Mouse (Mus musculus) CD4-positive helper T cell, adult 2 months (primary cell): ENCODE results near the gene Fgf8.

Source experiments
- DNase-seq: peaks from one replicate; pipeline ENCODE4 v3.0.0-alpha.2; 2012; ENCODE audit warnings: low read depth, missing footprints, low spot score

The Fgf8 gene

DNA sequence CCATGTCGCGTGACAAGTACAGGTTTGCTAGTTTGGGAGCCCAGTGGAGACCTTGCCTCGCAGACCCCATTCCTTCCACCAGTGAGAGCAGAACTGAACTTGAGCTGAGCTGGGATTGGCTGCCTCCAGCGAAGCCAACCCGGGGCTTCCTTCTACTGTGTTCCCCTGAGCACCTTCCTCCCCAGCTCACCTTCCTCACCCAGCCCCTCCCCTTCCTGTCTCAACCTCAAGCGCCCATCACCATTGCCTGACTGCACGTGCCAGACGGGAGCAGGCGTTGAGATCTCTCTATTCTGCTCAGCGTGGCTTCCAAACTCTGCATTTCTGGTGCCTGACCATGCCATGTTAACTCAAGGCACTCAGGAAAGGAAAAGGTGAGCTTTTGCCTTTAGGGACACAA is 15.5 kb downstream of the Fgf8 start:
- no peak for DNase-seq

DNA sequence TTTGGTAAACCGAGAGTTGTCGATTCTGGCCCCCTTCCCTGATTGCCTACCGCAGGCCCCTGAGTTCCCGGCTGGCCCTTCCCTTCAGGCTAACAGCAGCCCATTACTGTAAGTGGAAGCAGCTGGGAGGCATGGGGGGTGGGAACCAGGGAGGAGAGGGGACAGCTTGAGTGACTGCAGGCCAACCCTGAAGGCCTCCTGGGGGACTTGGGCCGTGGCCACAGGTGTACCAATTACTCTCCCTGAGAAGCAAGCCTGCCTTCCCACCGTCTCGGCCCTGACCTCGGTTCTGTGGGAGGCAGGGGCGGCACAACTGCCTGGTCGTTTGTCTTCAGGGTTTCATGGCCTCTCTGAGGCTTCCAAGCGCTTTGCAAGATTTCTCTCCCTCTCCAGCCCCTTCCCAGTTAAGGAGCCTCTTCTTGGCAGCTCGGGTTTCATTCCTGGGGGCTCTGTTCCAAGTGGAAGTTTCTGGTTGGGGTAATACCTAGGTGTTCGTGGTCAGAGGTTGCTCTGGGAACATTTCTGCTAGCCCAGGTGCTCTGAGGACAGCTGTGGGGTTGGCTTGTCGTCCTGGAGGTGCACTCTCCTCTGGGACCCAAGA is 16.9 kb downstream of the Fgf8 start:
- no peak for DNase-seq

DNA sequence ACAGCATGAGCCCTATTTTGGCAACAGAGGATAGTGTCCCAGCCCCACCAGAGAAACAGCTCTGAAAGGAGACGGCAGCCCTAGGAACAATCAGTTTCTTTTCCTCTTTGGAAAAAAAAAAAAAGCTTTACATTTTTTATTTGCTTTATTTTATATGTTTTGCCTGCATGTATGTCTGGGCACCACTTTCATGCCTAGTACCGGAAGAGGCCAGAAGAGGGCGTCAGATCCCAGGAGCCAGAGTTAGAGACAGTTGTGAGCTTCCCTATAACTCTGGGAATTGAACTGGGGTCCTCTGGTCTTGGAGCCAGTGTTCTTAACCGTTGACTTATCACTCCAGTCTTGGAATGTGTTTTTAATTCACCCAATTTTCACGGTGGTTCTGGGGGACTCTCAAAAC is 20.5 kb downstream of the Fgf8 start:
- no peak for DNase-seq

GRCm38 (mm10) chr19:45718286-45718685 is 24.4 kb downstream of the Fgf8 start:
- DNase-seq, result no peak

- no peak for DNase-seq
Observed at GRCm38 (mm10) chr19:45717493-45718220, 25.1 kb downstream of the Fgf8 start.

GRCm38 (mm10) chr19:45708704-45709103 is 34.0 kb downstream of the Fgf8 start:
- DNase-seq, result no peak

DNA sequence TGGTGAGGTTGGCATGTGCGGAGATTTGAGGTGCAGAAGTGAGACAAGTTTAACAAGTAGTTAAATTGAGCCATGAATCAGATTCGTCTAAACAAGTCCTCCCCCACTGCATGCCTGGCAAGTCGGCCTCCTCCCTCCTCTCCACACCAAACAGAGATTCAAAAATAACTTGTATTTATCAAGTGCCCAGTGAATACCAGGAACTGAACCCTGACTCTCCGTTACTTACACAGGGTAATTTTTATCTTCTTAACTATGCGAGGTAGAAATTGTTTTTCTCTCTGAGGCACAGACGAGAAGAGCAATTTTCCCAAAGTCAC is 46.5 kb downstream of the Fgf8 start:
- DNase-seq, result no peak

DNA sequence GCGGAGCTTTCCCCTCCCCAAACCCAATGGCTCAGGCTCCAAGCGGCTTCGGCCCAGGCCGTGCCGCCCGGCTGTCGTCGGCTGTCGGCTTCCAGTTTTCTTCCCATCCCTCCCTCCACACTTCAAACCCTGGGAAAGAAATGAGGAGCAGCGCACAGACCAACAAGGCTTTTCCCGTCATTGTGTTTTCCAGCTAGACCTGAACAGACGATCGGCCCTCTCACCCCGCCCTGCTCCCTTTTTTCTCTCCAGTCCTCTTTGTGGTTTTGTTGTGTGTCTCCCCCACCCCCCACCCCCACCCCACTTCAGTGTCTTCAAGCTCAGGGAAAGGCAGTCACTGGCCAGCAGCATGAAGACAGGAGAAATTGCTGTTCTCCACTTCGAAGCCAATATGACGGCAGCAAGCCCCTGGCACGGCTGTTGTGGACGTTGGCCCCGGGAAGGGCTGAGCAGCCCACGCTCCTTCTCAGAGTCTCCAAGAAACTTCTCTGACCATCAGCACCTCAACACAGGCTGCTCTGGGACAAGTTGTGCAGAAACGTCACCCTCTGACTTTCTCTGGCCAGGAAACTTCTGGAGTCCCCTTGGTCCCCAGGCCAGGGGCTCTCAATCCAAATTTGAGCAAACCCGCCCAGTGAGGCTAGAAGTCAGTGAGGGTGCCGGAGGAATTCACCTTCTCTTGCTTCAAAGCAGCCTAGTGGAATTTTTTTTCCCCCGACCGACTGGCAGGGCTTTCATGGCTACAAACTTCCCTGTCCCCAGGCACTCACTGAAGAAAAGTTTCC is 47.0 kb downstream of the Fgf8 start:
- no peak for DNase-seq

DNA sequence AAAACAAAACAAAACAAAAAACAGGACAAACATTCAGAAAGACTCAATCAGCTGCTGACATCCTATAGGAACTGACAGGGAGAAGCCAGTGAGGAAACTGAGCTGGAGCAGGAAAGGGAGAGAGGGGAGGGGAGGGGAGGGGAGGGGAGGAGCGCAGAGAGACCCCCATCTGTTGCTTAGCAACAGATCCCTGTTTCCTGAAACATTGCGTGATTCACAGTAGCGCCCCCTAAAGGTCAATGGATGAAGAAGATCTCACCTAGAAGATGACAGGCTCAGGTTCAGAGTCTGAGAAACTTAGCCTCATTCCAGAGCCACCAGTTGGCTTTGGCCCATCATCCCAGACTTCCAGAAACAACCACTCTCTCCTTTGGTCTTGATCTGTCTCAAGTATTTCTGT is 48.7 kb downstream of the Fgf8 start:
- DNase-seq, result peak; percentile 31

DNA sequence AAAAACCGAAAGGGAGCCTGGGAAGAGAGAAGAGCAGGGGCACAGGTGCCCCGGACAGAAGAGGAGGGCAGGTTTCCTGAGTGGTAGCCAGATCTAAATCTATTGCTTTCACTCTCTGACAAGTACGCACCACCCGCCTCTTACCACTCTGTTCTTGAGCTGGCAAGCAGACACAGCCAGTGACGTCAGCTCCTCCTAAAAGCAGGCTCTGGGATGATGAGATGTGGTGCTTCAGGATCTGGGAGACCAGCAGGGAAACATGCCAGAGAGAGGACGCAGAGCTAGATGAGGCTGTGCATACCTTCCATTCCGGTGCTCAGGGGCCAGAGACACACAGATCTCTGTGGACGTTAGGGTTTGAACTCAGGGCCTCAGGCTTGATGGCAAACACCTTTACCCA is 50.5 kb downstream of the Fgf8 start:
- no peak for DNase-seq

GRCm38 (mm10) chr19:45691001-45691535 is 51.6 kb downstream of the Fgf8 start:
- DNase-seq, result no peak

GRCm38 (mm10) chr19:45687001-45687400 is 55.7 kb downstream of the Fgf8 start:
- no peak for DNase-seq
